Mouse (Mus musculus) lung, postnatal 0 days (tissue): ENCODE measurements around the gene Frmd4a.

Experiments used
- CTCF ChIP-seq: IDR thresholded peaks from 2 replicates; pipeline ENCODE4 v1.5.1; 2016; ENCODE audit warnings: antibody characterized with exemption, mild to moderate bottlenecking
- EP300 ChIP-seq: IDR thresholded peaks from 2 replicates; pipeline ENCODE4 v1.6.1; 2016; ENCODE audit warnings: antibody characterized with exemption, mild to moderate bottlenecking, control low read depth

DNA sequence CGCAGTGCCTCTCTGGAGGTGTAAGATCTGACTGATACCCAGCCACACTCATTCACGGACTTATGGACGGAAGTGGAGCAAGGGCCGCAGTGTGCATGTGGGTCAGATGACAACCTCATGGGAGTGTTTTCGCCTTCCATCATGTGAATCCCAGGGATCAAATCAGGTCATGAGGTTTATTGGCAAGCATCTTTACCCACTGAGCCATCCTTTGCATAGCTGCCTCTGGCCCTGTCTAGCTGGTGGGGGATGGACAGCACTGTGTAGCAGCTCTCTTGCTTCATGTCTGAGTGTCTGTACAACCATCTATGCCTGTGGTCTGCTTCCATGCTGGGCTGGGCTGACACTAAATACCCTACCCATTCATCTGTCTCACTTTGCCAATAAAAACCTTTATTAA, 443.4 kb downstream of the Frmd4a start:
- TF ChIP-seq CTCF (no peak), EP300 (no peak)
